Mouse (Mus musculus) intestine, embryonic 16.5 days (tissue): ENCODE measurements at regions not wholly inside any gene's neighbourhood (a gene's known extent, or its start where the extent isn't known, plus 50 kb on each side); places are given as distances from the start of the nearest gene placed in this dataset.
A peak's percentile ranks its signal among the peaks of the same experiment; 100 is the strongest.

Source experiments
- ATAC-seq: fragments of 200-750 bp; cut with Nextera tagmentation; 2 replicates; pipeline ENCODE4 v1.8.0; 2017; ENCODE audit warnings: moderate TSS enrichment, moderate library complexity
- H3K27ac ChIP-seq: fragments of 300-500 bp; sonication (generic); 2 replicates; pipeline ENCODE4 v1.5.1; 2014; ENCODE audit warnings: mild to moderate bottlenecking, low read length
- H3K27me3 ChIP-seq: fragments of 300-500 bp; sonication (generic); replicated peaks from 2 replicates; pipeline ENCODE4 v1.6.1; 2014; ENCODE audit warnings: low read length, control low read depth, mixed read lengths; ENCODE audit not compliant: control insufficient read depth, insufficient read depth
- H3K36me3 ChIP-seq: fragments of 300-500 bp; sonication (generic); 2 replicates; pipeline ENCODE4 v1.6.1; 2014; ENCODE audit warnings: low read length, control low read depth; ENCODE audit not compliant: control insufficient read depth, insufficient read depth
- H3K4me1 ChIP-seq: fragments of 300-500 bp; sonication (generic); 2 replicates; pipeline ENCODE4 v1.6.1; 2014; ENCODE audit warnings: low read length, control low read depth, mixed read lengths; ENCODE audit not compliant: control insufficient read depth, insufficient read depth
- H3K4me2 ChIP-seq: fragments of 300-500 bp; sonication (generic); 2 replicates; pipeline ENCODE4 v1.6.1; 2014; ENCODE audit warnings: low read depth, low read length, control low read depth
- H3K4me3 ChIP-seq: fragments of 300-500 bp; sonication (generic); 2 replicates; pipeline ENCODE4 v1.5.1; 2014; ENCODE audit warnings: mild to moderate bottlenecking, low read length
- H3K9ac ChIP-seq: fragments of 300-500 bp; sonication (generic); 2 replicates; pipeline ENCODE4 v1.6.1; 2014; ENCODE audit warnings: low read depth, low read length
- H3K9me3 ChIP-seq: fragments of 300-500 bp; sonication (generic); 2 replicates; pipeline ENCODE4 v1.6.1; 2016; ENCODE audit warnings: low read length, control low read depth; ENCODE audit not compliant: control insufficient read depth
- WGBS: fragments of 180-500 bp; shearing (Covaris S2); extraction: QIAGEN DNeasy Blood & Tissue Kit; methylation state at CpG from one replicate; pipeline ENCODE4 v1.1.7; 2014; 5-methylcytosine and 5-hydroxymethylcytosine counted together

DNA sequence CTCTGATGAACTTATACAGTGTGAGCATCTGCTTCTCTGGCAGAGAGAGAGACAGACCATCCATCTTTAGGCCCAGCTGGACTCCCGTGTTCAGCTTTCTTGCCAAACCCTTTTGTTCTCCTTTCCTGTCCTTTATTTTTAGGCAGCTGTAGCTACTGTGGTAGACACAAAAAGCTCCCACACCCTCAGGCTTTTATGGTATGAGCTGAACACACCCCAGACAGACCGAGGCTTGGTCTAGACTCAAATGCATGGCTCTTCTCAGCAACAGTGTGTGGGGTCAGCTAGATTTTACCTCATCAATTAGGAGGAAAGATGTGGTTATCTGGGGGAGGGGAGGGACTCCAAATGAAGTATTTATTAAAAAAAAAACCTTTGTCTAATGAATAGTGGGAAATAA lies 158.6 kb upstream of the Lnx1 start:
- no peaks in the 10 kb centered on the region for H3K36me3 ChIP-seq
- H3K4me3 ChIP-seq = no peak overlapping the region
- no peak for ATAC-seq
- 33% methylated on average over 2 of the region's 2 CpGs for WGBS
- no peak overlapping the region for H3K9ac ChIP-seq
- H3K27me3 ChIP-seq = no peaks in the 10 kb centered on the region
- H3K9me3 ChIP-seq = no peaks in the 10 kb centered on the region
- no peaks in the 10 kb centered on the region for H3K4me1 ChIP-seq
- no peak overlapping the region for H3K27ac ChIP-seq
- no peak overlapping the region for H3K4me2 ChIP-seq

DNA sequence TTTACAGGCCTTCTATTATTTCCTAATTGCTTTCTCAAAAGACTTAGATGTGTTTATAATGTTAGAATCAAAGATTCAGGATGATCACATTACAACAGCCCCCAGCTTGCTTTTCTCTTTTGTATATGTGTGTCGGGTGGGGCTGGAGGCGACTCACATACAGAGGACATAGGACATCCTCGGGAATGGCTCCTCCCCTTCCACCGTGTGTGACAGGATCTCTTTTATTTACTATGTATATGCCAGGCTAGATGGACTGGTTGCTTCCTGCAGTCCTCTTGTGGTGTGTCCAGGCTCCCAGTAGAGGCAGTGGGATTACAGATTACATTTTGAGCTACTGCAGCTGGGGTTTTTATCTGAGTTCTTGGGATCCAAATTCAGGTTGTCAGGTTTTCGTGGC lies 155.1 kb upstream of the Lnx1 start:
- H3K4me2 ChIP-seq = no peak overlapping the region
- H3K4me3 ChIP-seq = no peak overlapping the region
- ATAC-seq = no peak
- 27% methylated on average over 5 of the region's 5 CpGs for WGBS
- H3K36me3 ChIP-seq = no peaks in the 10 kb centered on the region
- no peak overlapping the region for H3K9ac ChIP-seq
- no peaks in the 10 kb centered on the region for H3K9me3 ChIP-seq
- H3K27ac ChIP-seq = no peak overlapping the region
- H3K27me3 ChIP-seq = no peaks in the 10 kb centered on the region
- no peaks in the 10 kb centered on the region for H3K4me1 ChIP-seq

DNA sequence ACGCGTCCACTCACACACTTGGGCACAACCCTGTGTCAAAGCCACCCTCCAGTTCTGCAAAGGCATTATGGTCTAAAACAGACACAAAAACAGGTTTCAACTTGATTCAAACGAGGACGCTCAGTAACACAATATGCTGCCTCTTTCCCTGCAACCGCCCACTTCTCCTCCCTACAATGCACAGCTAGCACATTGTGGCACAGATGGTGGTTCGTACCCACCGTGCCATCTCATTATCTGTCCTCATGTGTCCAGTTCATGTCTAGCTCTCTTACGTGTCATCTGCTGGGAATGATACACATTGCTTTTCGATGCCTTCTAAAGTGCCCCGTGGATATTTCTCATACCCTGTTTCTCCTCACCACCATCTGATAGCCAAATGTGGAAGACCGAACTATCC lies 154.4 kb upstream of the Lnx1 start:
- Histone ChIP-seq H3K9me3 (no peaks in the 10 kb centered on the region), H3K4me3 (no peak overlapping the region), H3K27me3 (no peaks in the 10 kb centered on the region), H3K9ac (no peak overlapping the region), H3K4me2 (no peak overlapping the region), H3K27ac (no peak overlapping the region), H3K36me3 (no peaks in the 10 kb centered on the region), H3K4me1 (no peaks in the 10 kb centered on the region)
- WGBS = 85% methylated on average over 11 of the region's 11 CpGs
- no peak for ATAC-seq

- no peak overlapping the region for H3K4me3 ChIP-seq
- H3K27me3 ChIP-seq = no peaks in the 10 kb centered on the region
- ATAC-seq = peak; percentile 71
- H3K36me3 ChIP-seq = no peaks in the 10 kb centered on the region
- peak overlapping the region; percentile 21; the same call in 1 of the 2 replicates for H3K27ac ChIP-seq
- H3K9me3 ChIP-seq = no peaks in the 10 kb centered on the region
- H3K4me1 ChIP-seq = 0 out of 2 replicates have a peak, but pooled peaks cover 9% of the 10 kb centered on the region
- no peak overlapping the region for H3K9ac ChIP-seq
- WGBS = 33% methylated on average over 6 of the region's 6 CpGs
- no peak overlapping the region for H3K4me2 ChIP-seq
Measured at GRCm38 (mm10) chr5:74847824-74848223, 145.1 kb upstream of the Lnx1 start.

DNA sequence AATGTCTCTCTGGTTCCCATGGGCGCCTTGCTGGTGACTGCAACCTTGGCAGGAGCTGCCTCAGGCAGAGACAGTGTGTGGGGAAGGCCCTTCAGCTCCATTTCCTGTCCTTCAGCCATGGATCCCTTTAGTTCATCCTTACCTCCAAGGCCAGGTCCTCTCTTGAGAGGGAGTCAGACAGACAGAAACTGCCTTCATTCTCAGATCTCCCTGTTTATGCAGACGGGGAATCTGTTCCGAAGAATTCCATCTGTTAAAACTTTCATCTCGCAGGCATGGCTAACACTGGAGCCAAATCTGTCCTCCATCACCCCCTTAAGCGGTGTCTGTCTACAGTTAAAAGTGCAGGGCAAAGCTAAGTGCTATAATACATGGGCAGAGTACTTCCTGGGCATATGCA lies 144.0 kb upstream of the Lnx1 start:
- ATAC-seq = no peak
- WGBS = 63% methylated on average over 5 of the region's 5 CpGs
- H3K27ac ChIP-seq = peak overlapping the region; percentile 35; the same call in 1 of the 2 replicates
- H3K36me3 ChIP-seq = no peaks in the 10 kb centered on the region
- no peaks in the 10 kb centered on the region for H3K9me3 ChIP-seq
- H3K4me3 ChIP-seq = no peak overlapping the region
- H3K4me1 ChIP-seq = 0 out of 2 replicates have a peak, but pooled peaks cover 9% of the 10 kb centered on the region
- no peak overlapping the region for H3K4me2 ChIP-seq
- no peak overlapping the region for H3K9ac ChIP-seq
- no peaks in the 10 kb centered on the region for H3K27me3 ChIP-seq

- 70% methylated on average over 2 of the region's 2 CpGs for WGBS
- H3K4me1 ChIP-seq = peaks cover 2% of the 10 kb centered on the region
- H3K9me3 ChIP-seq = no peaks in the 10 kb centered on the region
- H3K4me2 ChIP-seq = no peak overlapping the region
- no peak overlapping the region for H3K27ac ChIP-seq
- H3K9ac ChIP-seq = no peak overlapping the region
- no peak for ATAC-seq
- H3K27me3 ChIP-seq = no peaks in the 10 kb centered on the region
- no peak overlapping the region for H3K4me3 ChIP-seq
- H3K36me3 ChIP-seq = no peaks in the 10 kb centered on the region
Measured at GRCm38 (mm10) chr5:74834401-74834800, 131.7 kb upstream of the Lnx1 start.

GRCm38 (mm10) chr5:74833887-74834286 lies 131.2 kb upstream of the Lnx1 start:
- H3K4me3 ChIP-seq = no peak overlapping the region
- H3K4me2 ChIP-seq = no peak overlapping the region
- no peak overlapping the region for H3K9ac ChIP-seq
- no peaks in the 10 kb centered on the region for H3K9me3 ChIP-seq
- 53% methylated on average over 4 of the region's 4 CpGs for WGBS
- no peak overlapping the region for H3K27ac ChIP-seq
- H3K36me3 ChIP-seq = no peaks in the 10 kb centered on the region
- no peaks in the 10 kb centered on the region for H3K27me3 ChIP-seq
- no peak for ATAC-seq
- no peaks in the 10 kb centered on the region for H3K4me1 ChIP-seq

DNA sequence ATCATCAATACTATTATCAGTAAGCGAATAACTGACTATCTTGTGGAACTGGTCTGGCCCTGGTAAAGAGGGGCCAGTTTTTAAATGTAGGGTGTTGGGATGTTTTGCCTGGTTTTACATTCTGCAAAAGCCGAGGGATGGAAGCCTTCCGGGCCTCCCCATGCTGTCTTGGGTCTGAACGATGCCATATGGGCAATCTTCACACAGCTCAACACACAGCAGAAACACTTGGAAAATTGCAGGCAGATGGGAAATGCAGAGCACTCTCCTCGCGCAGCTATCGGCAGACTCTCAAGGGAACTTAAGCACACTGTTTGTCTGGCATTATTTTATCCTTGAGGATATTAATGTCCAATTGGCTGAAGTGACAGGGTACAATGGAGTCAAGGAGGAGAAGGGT lies 129.3 kb upstream of the Lnx1 start:
- WGBS = 77% methylated on average over 7 of the region's 7 CpGs
- ATAC-seq = no peak

GRCm38 (mm10) chr5:74830646-74831045 lies 127.9 kb upstream of the Lnx1 start:
- 61% methylated on average over 5 of the region's 5 CpGs for WGBS
- Histone ChIP-seq H3K9me3 (no peaks in the 10 kb centered on the region), H3K9ac (no peak overlapping the region), H3K4me2 (no peak overlapping the region), H3K36me3 (no peaks in the 10 kb centered on the region), H3K4me1 (peaks cover 4% of the 10 kb centered on the region; the same call in 1 of the 2 replicates), H3K27ac (no peak overlapping the region), H3K27me3 (no peaks in the 10 kb centered on the region), H3K4me3 (no peak overlapping the region)
- ATAC-seq = no peak

More for the DNA sequence above, 129.3 kb upstream of the Lnx1 start:
- H3K27me3 ChIP-seq = no peaks in the 10 kb centered on the region
- no peaks in the 10 kb centered on the region for H3K9me3 ChIP-seq
- H3K4me2 ChIP-seq = no peak overlapping the region
- no peak overlapping the region for H3K27ac ChIP-seq
- H3K4me3 ChIP-seq = no peak overlapping the region
- peaks cover 4% of the 10 kb centered on the region; the same call in 1 of the 2 replicates for H3K4me1 ChIP-seq
- no peaks in the 10 kb centered on the region for H3K36me3 ChIP-seq
- no peak overlapping the region for H3K9ac ChIP-seq

- H3K36me3 ChIP-seq = no peaks in the 10 kb centered on the region
- no peaks in the 10 kb centered on the region for H3K9me3 ChIP-seq
- no peak overlapping the region for H3K9ac ChIP-seq
- no peak for ATAC-seq
- no peaks in the 10 kb centered on the region for H3K27me3 ChIP-seq
- no peak overlapping the region for H3K27ac ChIP-seq
- H3K4me1 ChIP-seq = peaks cover 4% of the 10 kb centered on the region; the same call in 1 of the 2 replicates
- no peak overlapping the region for H3K4me2 ChIP-seq
- WGBS = 65% methylated on average over 9 of the region's 9 CpGs
- no peak overlapping the region for H3K4me3 ChIP-seq
Measured at GRCm38 (mm10) chr5:74829003-74829402, 126.3 kb upstream of the Lnx1 start.
